Mouse (Mus musculus) hindbrain, embryonic 16.5 days (tissue): Measurements from ENCODE around the gene Fignl1. TPM values are rescaled to one million over a fixed set of nuclear protein-coding genes. Genes with fewer than 3 reads are reported as not detected.

ENCODE experiments used
- ATAC-seq: fragments of 200-750 bp; cut with Nextera tagmentation; 2 replicates; pipeline ENCODE4 v1.8.0; 2017; ENCODE audit warnings: moderate TSS enrichment, moderate library complexity
- H3K27ac ChIP-seq: fragments of 300-500 bp; sonication (generic); 2 replicates; pipeline ENCODE4 v1.5.1; 2014; ENCODE audit warnings: low read depth, mild to moderate bottlenecking, control low read depth, low read length, moderate library complexity
- H3K27me3 ChIP-seq: fragments of 300-500 bp; sonication (generic); replicated peaks from 2 replicates; pipeline ENCODE4 v1.6.1; 2014; ENCODE audit warnings: low read length; ENCODE audit not compliant: control insufficient read depth, insufficient read depth
- H3K36me3 ChIP-seq: fragments of 300-500 bp; sonication (generic); 2 replicates; pipeline ENCODE4 v1.6.1; 2014; ENCODE audit warnings: mild to moderate bottlenecking, low read length, moderate library complexity, mixed read lengths; ENCODE audit not compliant: control insufficient read depth, insufficient read depth
- H3K4me1 ChIP-seq: fragments of 300-500 bp; sonication (generic); 2 replicates; pipeline ENCODE4 v1.6.1; 2014; ENCODE audit warnings: low read depth, low read length; ENCODE audit not compliant: control insufficient read depth, insufficient read depth
- H3K4me2 ChIP-seq: fragments of 300-500 bp; sonication (generic); 2 replicates; pipeline ENCODE4 v1.6.1; 2014; ENCODE audit warnings: mild to moderate bottlenecking, low read length, control low read depth, moderate library complexity
- H3K4me3 ChIP-seq: fragments of 300-500 bp; sonication (generic); 2 replicates; pipeline ENCODE4 v1.5.1; 2014; ENCODE audit warnings: mild to moderate bottlenecking, low read length, control low read depth, moderate library complexity
- H3K9ac ChIP-seq: fragments of 300-500 bp; sonication (generic); 2 replicates; pipeline ENCODE4 v1.6.1; 2014; ENCODE audit warnings: low read depth, mild to moderate bottlenecking, control low read depth, low read length, moderate library complexity
- H3K9me3 ChIP-seq: fragments of 300-500 bp; sonication (generic); 2 replicates; pipeline ENCODE4 v1.6.1; 2014; ENCODE audit warnings: mild to moderate bottlenecking, low read length, moderate library complexity; ENCODE audit not compliant: control insufficient read depth
- WGBS: fragments of 180-500 bp; shearing (Covaris S2); extraction: QIAGEN DNeasy Blood & Tissue Kit; methylation state at CpG from one replicate; pipeline ENCODE4 v1.1.7; 2014; 5-methylcytosine and 5-hydroxymethylcytosine counted together
- polyA plus RNA-seq: library from polyadenylated mRNA; unstranded; fragments of >200 nt; fragmentation: Nextera tagmentation; extraction: Ambion mirVana; gene quantifications from 2 replicates; pipeline ENCODE4 v1.2.1, GENCODE M21; 2015

Fignl1 gene
- polyA plus RNA-seq, 1 experiment from 2014 or later, result 12.4 TPM

- Histone ChIP-seq H3K27me3 (no peaks in the 10 kb centered on the region), H3K9ac (no peak overlapping the region), H3K4me1 (peaks cover 5% of the 10 kb centered on the region; the same call in 1 of the 2 replicates), H3K36me3 (no peaks in the 10 kb centered on the region), H3K4me3 (no peak overlapping the region), H3K4me2 (no peak overlapping the region), H3K27ac (no peak overlapping the region), H3K9me3 (no peaks in the 10 kb centered on the region)
- WGBS, result 92% methylated on average over 4 of the region's 4 CpGs
- no peak for ATAC-seq
These were observed 39.7 kb upstream of the Fignl1 start for GRCm38 (mm10) chr11:11848467-11848866.

- no peaks in the 10 kb centered on the region for H3K9me3 ChIP-seq
- H3K4me2 ChIP-seq, result no peak overlapping the region
- 51% methylated on average over 8 of the region's 8 CpGs for WGBS
- H3K4me1 ChIP-seq, result no peaks in the 10 kb centered on the region; the same call in 1 of the 2 replicates
- no peaks in the 10 kb centered on the region for H3K36me3 ChIP-seq
- no peak overlapping the region for H3K4me3 ChIP-seq
- ATAC-seq, result no peak
- no peak overlapping the region for H3K27ac ChIP-seq
- no peak overlapping the region for H3K9ac ChIP-seq
- no peaks in the 10 kb centered on the region for H3K27me3 ChIP-seq
These were observed 36.3 kb upstream of the Fignl1 start for GRCm38 (mm10) chr11:11845044-11845443.

GRCm38 (mm10) chr11:11844367-11844971 is 35.7 kb upstream of the Fignl1 start:
- ATAC-seq, result peak; percentile 92
- H3K36me3 ChIP-seq, result no peaks in the 10 kb centered on the region
- no peaks in the 10 kb centered on the region for H3K9me3 ChIP-seq
- 0 out of 2 replicates have a peak overlapping the region, but pooled peaks have one; percentile 4 for H3K27ac ChIP-seq
- no peak overlapping the region for H3K4me3 ChIP-seq
- H3K27me3 ChIP-seq, result no peaks in the 10 kb centered on the region
- 29% methylated on average over 13 of the region's 13 CpGs for WGBS
- H3K4me2 ChIP-seq, result no peak overlapping the region
- H3K4me1 ChIP-seq, result no peaks in the 10 kb centered on the region; the same call in 1 of the 2 replicates
- 0 out of 2 replicates have a peak overlapping the region, but pooled peaks have one; percentile 5 for H3K9ac ChIP-seq

- no peaks in the 10 kb centered on the region; the same call in 1 of the 2 replicates for H3K4me1 ChIP-seq
- whole genome bisulfite sequencing, result 87% methylated on average over 4 of the region's 4 CpGs
- H3K36me3 ChIP-seq, result no peaks in the 10 kb centered on the region
- no peak for ATAC-seq
- H3K9me3 ChIP-seq, result no peaks in the 10 kb centered on the region
- H3K27ac ChIP-seq, result no peak overlapping the region
- no peaks in the 10 kb centered on the region; the same call in 1 of the 2 replicates for H3K27me3 ChIP-seq
- no peak overlapping the region for H3K4me2 ChIP-seq
- H3K4me3 ChIP-seq, result no peak overlapping the region
- H3K9ac ChIP-seq, result no peak overlapping the region
These were observed 32.8 kb upstream of the Fignl1 start for GRCm38 (mm10) chr11:11841590-11841989.

- 84% methylated on average over 2 of the region's 2 CpGs for WGBS
- Histone ChIP-seq H3K9me3 (no peaks in the 10 kb centered on the region), H3K27me3 (no peaks in the 10 kb centered on the region; the same call in 1 of the 2 replicates), H3K36me3 (no peaks in the 10 kb centered on the region), H3K4me3 (no peak overlapping the region), H3K4me2 (no peak overlapping the region), H3K27ac (no peak overlapping the region), H3K9ac (no peak overlapping the region), H3K4me1 (no peaks in the 10 kb centered on the region; the same call in 1 of the 2 replicates)
- ATAC-seq, result no peak
These were observed 32.0 kb upstream of the Fignl1 start for GRCm38 (mm10) chr11:11840746-11841145.

- Histone ChIP-seq H3K4me1 (no peaks in the 10 kb centered on the region; the same call in 1 of the 2 replicates), H3K4me3 (no peak overlapping the region), H3K27me3 (no peaks in the 10 kb centered on the region; the same call in 1 of the 2 replicates), H3K36me3 (no peaks in the 10 kb centered on the region), H3K9me3 (no peaks in the 10 kb centered on the region), H3K27ac (no peak overlapping the region), H3K9ac (no peak overlapping the region), H3K4me2 (no peak overlapping the region)
- WGBS, result 94% methylated on average over 7 of the region's 7 CpGs
- ATAC-seq, result no peak
These were observed 31.1 kb upstream of the Fignl1 start for GRCm38 (mm10) chr11:11839874-11840273.

- Histone ChIP-seq H3K4me3 (no peak overlapping the region), H3K9ac (no peak overlapping the region), H3K4me1 (no peaks in the 10 kb centered on the region), H3K27ac (no peak overlapping the region), H3K27me3 (no peaks in the 10 kb centered on the region; the same call in 1 of the 2 replicates), H3K9me3 (no peaks in the 10 kb centered on the region), H3K4me2 (no peak overlapping the region), H3K36me3 (no peaks in the 10 kb centered on the region)
- WGBS, result 85% methylated on average over 5 of the region's 5 CpGs
- no peak for ATAC-seq
These were observed 28.6 kb upstream of the Fignl1 start for GRCm38 (mm10) chr11:11837384-11837783.

- Histone ChIP-seq H3K4me2 (peak overlapping the region; percentile 3; the same call in 1 of the 2 replicates), H3K4me3 (no peak overlapping the region), H3K36me3 (no peaks in the 10 kb centered on the region), H3K27me3 (no peaks in the 10 kb centered on the region; the same call in 1 of the 2 replicates), H3K9me3 (no peaks in the 10 kb centered on the region), H3K4me1 (no peaks in the 10 kb centered on the region), H3K27ac (no peak overlapping the region), H3K9ac (0 out of 2 replicates have a peak overlapping the region, but pooled peaks have one; percentile 0)
- WGBS, result 53% methylated on average over 18 of the region's 18 CpGs
- ATAC-seq, result 0 out of 2 replicates have a peak, but pooled peaks have one; percentile 37
These were observed 28.1 kb upstream of the Fignl1 start for GRCm38 (mm10) chr11:11836713-11837370.

GRCm38 (mm10) chr11:11836262-11836661 is 27.5 kb upstream of the Fignl1 start:
- H3K9ac ChIP-seq, result no peak overlapping the region

More at GRCm38 (mm10) chr11:11836262-11836661, 27.5 kb upstream of the Fignl1 start:
- no peaks in the 10 kb centered on the region for H3K36me3 ChIP-seq
- H3K4me3 ChIP-seq, result no peak overlapping the region
- 55% methylated on average over 8 of the region's 8 CpGs for WGBS
- H3K4me1 ChIP-seq, result no peaks in the 10 kb centered on the region
- no peaks in the 10 kb centered on the region for H3K9me3 ChIP-seq
- H3K4me2 ChIP-seq, result no peak overlapping the region
- ATAC-seq, result no peak
- H3K27me3 ChIP-seq, result no peaks in the 10 kb centered on the region; the same call in 1 of the 2 replicates
- H3K27ac ChIP-seq, result no peak overlapping the region
